Mouse (Mus musculus): ENCODE results near the gene Tbc1d10b.

Tbc1d10b gene

DNA sequence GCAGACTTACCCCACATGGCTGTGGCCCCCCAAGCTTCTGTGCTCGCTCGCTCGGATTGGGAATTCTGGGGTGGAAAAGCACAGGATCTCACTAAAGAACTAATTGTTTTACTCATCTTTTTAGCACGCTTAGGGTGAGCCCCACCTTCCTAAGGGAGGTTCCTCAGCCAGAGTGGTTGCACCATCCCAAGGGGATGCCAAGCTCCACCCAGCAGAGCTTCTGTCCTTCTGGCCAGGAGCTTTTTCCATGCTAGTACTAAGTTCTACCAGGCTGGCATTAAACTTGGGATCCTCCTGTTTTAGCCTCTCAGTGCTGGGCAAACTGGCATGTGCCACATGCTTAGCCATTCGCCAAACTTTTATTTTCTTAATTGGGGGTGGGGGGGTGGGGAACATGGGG, 45.7 kb downstream of the Tbc1d10b start:
- DNase-seq (ENCODE audit: low spot score in 2 of 2): no peak

- DNase-seq (ENCODE audit: low spot score in 2 of 2): no peak
These were observed 50.7 kb downstream of the Tbc1d10b start for GRCm38 (mm10) chr7:127157548-127157947.

GRCm38 (mm10) chr7:127153477-127153876, 54.8 kb downstream of the Tbc1d10b start:
- no peak for DNase-seq (ENCODE audit: low spot score in 2 of 2)

GRCm38 (mm10) chr7:127152464-127152863, 55.8 kb downstream of the Tbc1d10b start:
- no peak for DNase-seq (ENCODE audit: low spot score in 2 of 2)

DNA sequence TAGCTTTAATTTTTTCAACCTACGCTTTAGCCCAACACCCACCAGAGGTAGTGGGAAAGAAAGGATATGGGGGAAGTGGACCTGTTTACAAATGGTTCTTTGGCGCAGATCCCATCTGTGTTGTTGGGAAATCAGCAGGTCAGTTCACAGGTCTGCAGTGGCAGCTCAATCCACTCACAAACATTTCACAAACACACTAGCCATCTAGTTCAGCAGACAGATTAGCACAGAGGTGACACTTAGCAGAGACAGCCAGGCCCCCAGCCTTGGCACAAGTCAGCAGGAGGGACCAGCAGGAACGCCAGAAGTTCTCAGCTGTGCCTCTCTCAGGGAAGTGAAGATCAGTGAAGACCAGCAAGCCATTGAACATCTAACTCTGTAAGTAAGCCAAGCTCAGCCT, 60.4 kb downstream of the Tbc1d10b start:
- no peak for DNase-seq (ENCODE audit: low spot score in 2 of 2)
